In the genomic region with DNA sequence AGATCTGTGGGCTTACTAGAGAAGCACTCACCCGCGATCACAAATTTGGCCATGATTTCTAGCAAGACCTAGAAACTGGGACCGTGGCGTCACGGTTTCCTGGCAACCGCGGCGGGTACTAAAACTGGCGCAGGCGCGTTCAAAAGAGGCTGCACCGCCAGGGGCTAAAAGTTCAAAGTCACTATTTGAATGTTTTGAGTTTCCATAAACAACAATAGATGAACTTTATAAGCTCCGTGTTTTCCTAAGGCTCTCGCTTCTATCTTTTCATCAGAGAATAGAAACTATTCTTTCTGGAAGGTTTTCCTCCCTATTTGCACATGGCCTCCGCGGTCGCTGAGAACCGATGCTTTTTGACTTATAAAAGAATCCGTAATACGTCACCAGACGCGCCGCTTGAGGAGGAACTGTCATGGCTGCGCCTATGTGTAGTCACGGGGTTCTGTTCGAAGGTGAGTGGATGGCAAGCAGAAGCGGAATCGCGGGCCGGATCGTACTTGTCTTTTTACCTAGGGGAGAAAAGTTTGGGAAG, we compare ENCODE assay signal across 7 mouse cellular contexts. TPM values are rescaled to one million over a fixed set of nuclear protein-coding genes. Genes with fewer than 3 reads are reported as not detected.
A peak's percentile ranks its signal among the peaks of the same experiment; 100 is the strongest.
DNase-seq lines count a peak whose midpoint lies in the region; ATAC-seq lines count a peak whose summit lies in the region.

A gene (minus strand): TSS at position 79 of the 532 bp plus-strand sequence.
A gene (plus strand): TSS at position 375 of the 532 bp plus-strand sequence.

- H3K9me3 ChIP-seq in intestine, embryonic 15.5 days: no peaks in the 10 kb centered on the region
- H3K9me3 ChIP-seq in midbrain, embryonic 10.5 days (replicated peaks): no peaks in the 10 kb centered on the region

- peak within 1 kb of the TSS; percentile 53 for H3K4me3 ChIP-seq in intestine, embryonic 15.5 days (replicated peaks)
- H3K4me3 ChIP-seq in midbrain, embryonic 10.5 days: peak within 1 kb of the TSS; percentile 62

- H3K9ac ChIP-seq in intestine, embryonic 15.5 days: peak within 1 kb of the TSS; percentile 51

- no peaks in the 10 kb centered on the region for H3K27me3 ChIP-seq in intestine, embryonic 15.5 days (replicated peaks)
- H3K27me3 ChIP-seq in midbrain, embryonic 10.5 days (ENCODE audit: low read depth, poor library complexity, severe bottlenecking): no peaks in the 10 kb centered on the region

- ATAC-seq in intestine, embryonic 15.5 days: peak; percentile 97

- peaks cover 6% of the 10 kb centered on the region; the same call in 1 of the 2 replicates for H3K4me1 ChIP-seq in intestine, embryonic 15.5 days (replicated peaks)
- H3K4me1 ChIP-seq in midbrain, embryonic 10.5 days: peaks cover 24% of the 10 kb centered on the region

- H3K36me3 ChIP-seq in intestine, embryonic 15.5 days: no peaks in the 10 kb centered on the region
- no peaks in the 10 kb centered on the region for H3K36me3 ChIP-seq in midbrain, embryonic 10.5 days

- 0% methylated on average over 31 of the region's 31 CpGs for WGBS in intestine, embryonic 15.5 days
- under 1% methylated on average over 31 of the region's 31 CpGs for whole genome bisulfite sequencing in midbrain, embryonic 10.5 days

- no peak within 1 kb of the TSS for H3K27ac ChIP-seq in intestine, embryonic 15.5 days
- H3K27ac ChIP-seq in midbrain, embryonic 10.5 days (replicated peaks): peak within 1 kb of the TSS; percentile 73

- peak; percentile 93 for DNase-seq in adrenal gland, adult 2 months
- DNase-seq in embryo, embryonic 11.5 days (ENCODE audit: low read depth, low spot score): peak; percentile 88
- peak; percentile 73 to 75 for DNase-seq in gastrocnemius, postnatal 36 days
- peak; percentile 92 to 96 for DNase-seq in left cerebral cortex, postnatal 25 days (ENCODE audit: low spot score in 2 of 2)
- DNase-seq in midbrain, embryonic 10.5 days (ENCODE audit: low spot score): peak; percentile 83
- DNase-seq in right cerebral cortex, postnatal 4 days: peak; percentile 81

- intact Hi-C loops in gastrocnemius, postnatal 36 days (cut with DNase I): no loop called here
- intact Hi-C loops in left cerebral cortex, postnatal 25 days (cut with DNase I): loop anchor here (5.0 to 10.0 kb wide), 2 partner anchors 63 to 964 kb away; a partner anchor contains a TSS

- peak within 1 kb of the TSS; percentile 64 for H3K4me2 ChIP-seq in intestine, embryonic 15.5 days (replicated peaks)

RNA-seq across cellular contexts. Expression of the first gene that starts in this region (rescaled TPM):
- under 1 TPM in 1 of 2 experiments, not detected in 1; 0.17 TPM for total RNA-seq in adrenal gland, adult 2 months (2021)
- polyA plus RNA-seq in adrenal gland, adult 2 months (2012; rRNA removed): not detected in 2 replicates
- not detected for total RNA-seq in gastrocnemius, postnatal 36 days (2021)
- polyA plus RNA-seq in intestine, embryonic 15.5 days (2015; fragmentation: Nextera tagmentation; extraction: Ambion mirVana): not detected in 2 replicates
- total RNA-seq in left cerebral cortex, postnatal 25 days (2021): 1 to 10 TPM in 1 of 2 experiments, under 1 TPM in 1; 0.37 to 1.3 TPM
- 0.09 and 0.22 TPM in 2 replicates for polyA plus RNA-seq in midbrain, embryonic 10.5 days (2016; fragmentation: Nextera tagmentation; extraction: Ambion mirVana)

RNA-seq across cellular contexts. Expression of the second gene that starts in this region (rescaled TPM):
- total RNA-seq in adrenal gland, adult 2 months (2021): 10 to 100 TPM; 19.1 to 23.9 TPM
- polyA plus RNA-seq in adrenal gland, adult 2 months (2012; rRNA removed): 0.57 and 0.78 TPM in 2 replicates
- total RNA-seq in gastrocnemius, postnatal 36 days (2021): 10 to 100 TPM; 16.1 to 19.1 TPM
- polyA plus RNA-seq in intestine, embryonic 15.5 days (2015; fragmentation: Nextera tagmentation; extraction: Ambion mirVana): 84.2 and 86.0 TPM in 2 replicates
- 10 to 100 TPM; 22.0 to 22.5 TPM for total RNA-seq in left cerebral cortex, postnatal 25 days (2021)
- 63.6 and 74.4 TPM in 2 replicates for polyA plus RNA-seq in midbrain, embryonic 10.5 days (2016; fragmentation: Nextera tagmentation; extraction: Ambion mirVana)

Comparison
In these comparisons a context has a peak if more than half of its experiments do, and no peak if none do; other contexts are left out.
1. RNA of the second gene that starts in this region (polyA plus RNA-seq): 84.2 to 86.0 TPM in intestine, embryonic 15.5 days and 63.6 to 74.4 TPM in midbrain, embryonic 10.5 days; 0.57 to 0.78 TPM in adrenal gland, adult 2 months; every median in the first group is over 10 times any median in the second.
2. Peak in every context shown above with its lines, with median percentiles within 50 percentile points of each other: DNase-seq.